Mouse (Mus musculus) cortical plate, adult 2 months (tissue): ENCODE results near the gene Sec31b.

Source experiments
- CTCF ChIP-seq: fragments of 200-500 bp; IDR thresholded peaks from 2 replicates; pipeline ENCODE4 v1.5.1; 2011; ENCODE audit warnings: mild to moderate bottlenecking, control low read depth, low read length; ENCODE audit not compliant: insufficient read depth; ENCODE audit errors: extremely low read depth
- POLR2A ChIP-seq: fragments of 200-500 bp; IDR thresholded peaks from 2 replicates; pipeline ENCODE4 v1.6.1; 2011; ENCODE audit warnings: mild to moderate bottlenecking, low read length, control low read depth; ENCODE audit not compliant: insufficient read depth; ENCODE audit errors: extremely low read depth

DNA sequence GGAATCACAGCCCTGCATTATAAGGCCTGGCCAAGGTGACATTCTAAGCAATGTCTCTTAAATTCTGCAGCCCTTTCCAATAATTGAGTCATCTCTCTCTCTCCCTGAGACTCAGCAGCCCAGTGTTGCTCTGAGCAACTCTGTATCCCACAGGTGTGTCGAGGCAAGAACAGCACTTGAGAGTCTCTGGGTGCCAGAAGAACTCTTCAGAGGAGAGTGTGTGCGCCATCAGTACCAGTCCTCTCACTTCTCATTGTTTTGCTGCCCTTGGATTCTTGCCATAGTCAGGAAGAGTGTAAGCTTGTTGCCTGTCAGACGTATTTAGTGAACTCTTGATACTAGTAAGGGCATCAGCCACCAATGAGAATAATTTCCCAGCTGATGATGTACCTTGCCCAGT is 22.1 kb upstream of the Sec31b start:
- TF ChIP-seq CTCF (no peak), POLR2A (no peak)
